36 mouse cellular contexts compared by ENCODE assay signal in the genomic region with DNA sequence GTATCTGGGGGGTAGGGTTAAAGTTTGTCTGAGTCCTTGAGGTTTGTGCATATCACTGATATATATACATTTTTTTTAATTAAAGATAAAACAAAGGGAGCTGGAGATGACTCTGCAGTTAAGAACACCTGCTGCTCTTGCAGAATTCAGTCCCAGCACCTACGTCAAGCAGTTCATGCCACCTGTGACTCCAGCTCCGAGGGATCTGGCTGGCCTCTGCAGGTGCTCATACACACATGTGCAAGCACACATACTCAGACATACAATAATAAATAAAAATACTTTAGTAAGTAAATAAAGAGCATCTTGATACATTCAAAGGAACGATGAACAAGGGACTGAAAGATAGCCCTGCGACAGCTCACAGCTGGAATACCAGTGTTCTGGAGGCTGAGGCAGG.
"Had no signal": no experiment of that assay in that cellular context is flagged by ENCODE, and none has a peak within 500 bp of the region (broad histone marks: within the 10 kb centered on the region; RNA-seq: fewer than 3 reads in every experiment).

No protein-coding gene starts in this region.

- H3K4me3 ChIP-seq: heart, adult 2 months; heart, embryonic 10.5 days; heart, embryonic 12.5 days; heart, embryonic 13.5 days; heart, embryonic 15.5 days; hindbrain, embryonic 10.5 days; hindbrain, embryonic 12.5 days; hindbrain, embryonic 13.5 days; hindbrain, embryonic 15.5 days; intestine, embryonic 15.5 days; kidney, embryonic 15.5 days; layer of hippocampus, adult 2 months had no signal

- H3K36me3 ChIP-seq: heart, embryonic 10.5 days; heart, embryonic 12.5 days; heart, embryonic 13.5 days; heart, embryonic 15.5 days; hindbrain, embryonic 10.5 days; hindbrain, embryonic 12.5 days; hindbrain, embryonic 13.5 days; hindbrain, embryonic 15.5 days; intestine, embryonic 15.5 days; kidney, embryonic 15.5 days had no signal

- H3K27me3 ChIP-seq: heart, embryonic 15.5 days; hindbrain, embryonic 15.5 days; intestine, embryonic 15.5 days had no signal

- H3K9ac ChIP-seq: heart, embryonic 12.5 days; heart, embryonic 13.5 days; heart, embryonic 15.5 days; hindbrain, embryonic 12.5 days; hindbrain, embryonic 13.5 days; hindbrain, embryonic 14.5 days; hindbrain, embryonic 15.5 days; intestine, embryonic 15.5 days; kidney, embryonic 15.5 days had no signal

- H3K4me2 ChIP-seq: heart, embryonic 11.5 days; heart, embryonic 12.5 days; heart, embryonic 13.5 days; heart, embryonic 15.5 days; hindbrain, embryonic 12.5 days; hindbrain, embryonic 13.5 days; hindbrain, embryonic 14.5 days; hindbrain, embryonic 15.5 days; intestine, embryonic 15.5 days; kidney, embryonic 15.5 days had no signal

- ATAC-seq: hindbrain, embryonic 16.5 days; hindbrain, postnatal 0 days; inflammation-experienced regulatory T-cells, adult 6 months; intestine, embryonic 15.5 days; intestine, embryonic 16.5 days; intestine, postnatal 0 days had no signal

- DNase-seq: heart, adult 18-20 months; heart, adult 2 months; heart, postnatal 10 days; heart, postnatal 14 days; heart, postnatal 36 days; heart, postnatal 4 days; kidney, adult 11 months; kidney, adult 18-20 months; kidney, adult 2 months; kidney, adult 8-10 months; kidney, adult 9 months; kidney, postnatal 10 days; kidney, postnatal 14 days; kidney, postnatal 25 days; kidney, postnatal 36 days; kidney, postnatal 4 days; layer of hippocampus, adult 9-11 months had no signal

- H3K9me3 ChIP-seq: heart, embryonic 10.5 days; heart, embryonic 12.5 days; heart, embryonic 13.5 days; heart, embryonic 15.5 days; hindbrain, embryonic 10.5 days; hindbrain, embryonic 12.5 days; hindbrain, embryonic 13.5 days; hindbrain, embryonic 15.5 days; intestine, embryonic 15.5 days; kidney, embryonic 15.5 days had no signal

- H3K27ac ChIP-seq: heart, adult 2 months; heart, embryonic 10.5 days; heart, embryonic 13.5 days; heart, embryonic 15.5 days; hindbrain, embryonic 10.5 days; hindbrain, embryonic 12.5 days; hindbrain, embryonic 13.5 days; hindbrain, embryonic 14.5 days; hindbrain, embryonic 15.5 days; hindbrain, postnatal 0 days; intestine, embryonic 15.5 days; kidney, embryonic 15.5 days; kidney, postnatal 0 days; layer of hippocampus, adult 2 months had no signal
